Mouse (Mus musculus): ENCODE data around the gene Tbc1d22a.

DNA sequence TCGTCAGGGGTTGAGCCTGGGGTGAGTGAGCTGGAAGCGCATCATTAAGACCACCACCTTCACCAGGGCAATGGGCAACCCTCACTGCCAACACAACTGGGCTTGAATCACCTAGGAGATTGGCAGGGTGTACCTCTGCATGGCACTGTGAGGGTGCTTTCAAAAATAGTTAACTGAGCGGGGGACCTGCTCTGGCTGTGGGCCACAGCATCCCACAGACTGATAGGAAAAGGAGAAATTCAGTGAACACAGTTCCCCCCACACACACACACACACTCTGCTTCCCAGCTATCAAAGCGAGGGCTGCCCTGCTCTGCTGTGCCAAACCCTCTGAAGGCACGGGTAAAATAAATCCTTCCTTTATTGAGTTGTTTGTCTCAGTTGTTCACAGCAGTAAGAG lies 273.1 kb downstream of the Tbc1d22a start:
- TF ChIP-seq CHD2 (IDR thresholded peaks at IDR 0.05; ENCODE audit: low read depth, low read length) (no peak), ZNF384 (IDR thresholded peaks at IDR 0.05; ENCODE audit: low read depth, low read length) (no peak), MAFK (IDR thresholded peaks at IDR 0.05; ENCODE audit: insufficient read depth, low read depth, low read length) (no peak), ZC3H11A (IDR thresholded peaks at IDR 0.05; ENCODE audit: borderline replicate concordance, low read depth, low read length) (no peak), HCFC1 (IDR thresholded peaks at IDR 0.05; ENCODE audit: borderline replicate concordance, insufficient read depth, low read length) (no peak)

Measured in ES-E14 (cell line).